Mouse (Mus musculus) kidney, postnatal 36 days (tissue): ENCODE data around the gene Tmem164.

Experiments
- DNase-seq, 2 experiments: peaks; one replicate each; pipeline ENCODE4 v3.0.0; 2021 to 2022; ENCODE audit warnings: mixed read lengths in 2 of 2

Gene Tmem164

GRCm38 (mm10) chrX:142693256-142693655 is 12.1 kb downstream of the Tmem164 start:
- DNase-seq, result no peak

- no peak for DNase-seq
These were observed 13.1 kb downstream of the Tmem164 start for GRCm38 (mm10) chrX:142694338-142694737.

GRCm38 (mm10) chrX:142694856-142695255 is 13.7 kb downstream of the Tmem164 start:
- no peak for DNase-seq

DNA sequence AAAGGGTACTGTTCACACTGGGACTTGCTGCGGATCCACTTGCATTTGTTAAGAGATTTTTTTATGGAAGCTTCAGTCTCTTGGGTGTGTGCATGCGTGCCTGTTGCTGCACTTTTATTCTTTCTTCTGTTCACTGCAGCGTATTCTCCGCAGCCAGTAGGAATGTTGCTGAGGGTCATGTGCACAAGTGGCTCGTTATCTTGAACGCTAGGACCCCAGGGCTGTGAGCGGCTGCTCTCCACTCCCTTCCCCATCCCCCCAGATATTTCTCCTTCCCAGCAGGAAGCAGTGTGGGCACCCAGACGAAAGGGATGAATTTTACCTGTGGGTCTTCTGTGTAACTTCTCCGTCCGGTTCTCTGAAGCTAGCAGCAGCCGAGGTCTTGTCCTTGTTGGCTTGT is 15.6 kb downstream of the Tmem164 start:
- DNase-seq, result no peak

DNA sequence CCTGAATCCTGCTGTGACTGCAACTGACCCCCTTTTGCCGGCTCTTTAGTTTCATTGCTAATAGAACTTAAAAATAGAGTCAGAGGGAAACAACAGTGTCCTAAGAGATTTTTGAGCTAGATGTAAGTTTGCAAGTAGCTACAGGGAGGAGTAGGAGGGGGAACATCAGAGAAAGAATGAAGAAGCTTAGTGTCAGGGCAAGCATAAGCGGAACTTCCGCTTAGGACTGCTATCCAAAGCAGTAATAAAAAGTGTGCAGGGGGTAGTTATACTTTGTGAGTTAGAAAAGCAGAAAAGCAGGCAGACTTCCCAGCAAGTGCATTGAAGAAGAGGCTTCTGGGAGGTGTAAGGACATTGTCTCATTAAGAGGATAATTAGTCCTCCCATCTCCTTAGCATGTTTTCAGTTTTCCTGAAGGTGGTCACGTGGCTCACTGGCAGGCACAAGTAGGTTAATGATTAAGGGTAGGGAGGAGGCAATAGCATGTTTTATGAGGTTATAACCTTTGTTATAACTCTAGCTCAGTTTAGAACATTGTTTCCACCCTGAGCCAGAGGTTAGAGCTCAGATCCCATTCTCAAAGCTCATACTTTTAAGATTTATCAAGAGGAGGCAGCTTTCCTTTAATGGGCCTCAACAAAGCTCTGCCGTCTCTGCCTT is 16.5 kb downstream of the Tmem164 start:
- peak; percentile 62 to 63 for DNase-seq

DNA sequence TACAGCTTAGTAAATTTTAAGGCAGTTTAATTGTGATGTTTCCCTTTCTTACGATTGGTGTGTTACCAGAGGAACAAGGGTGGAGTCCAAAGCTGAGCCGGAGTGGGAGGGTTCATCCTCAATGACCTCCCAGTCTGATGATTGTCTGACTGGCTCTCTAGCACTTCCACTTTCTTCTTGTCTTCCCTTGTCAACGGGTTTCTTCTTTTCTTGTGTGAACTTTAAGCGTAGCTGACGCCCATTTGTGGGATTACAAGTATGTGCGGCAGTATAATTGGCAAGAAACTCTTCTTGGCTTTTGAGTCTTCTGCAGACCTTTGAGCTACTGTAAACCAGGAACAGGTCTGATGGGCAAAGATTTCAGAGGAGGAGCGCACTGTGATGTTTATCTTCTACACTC is 17.0 kb downstream of the Tmem164 start:
- DNase-seq, result peak; percentile 28 to 40

- no peak for DNase-seq
These were observed 20.9 kb downstream of the Tmem164 start for GRCm38 (mm10) chrX:142702094-142702493.

GRCm38 (mm10) chrX:142702566-142702965 is 21.4 kb downstream of the Tmem164 start:
- DNase-seq, result peak; percentile 34 to 37

GRCm38 (mm10) chrX:142703953-142704352 is 22.7 kb downstream of the Tmem164 start:
- DNase-seq, result no peak

DNA sequence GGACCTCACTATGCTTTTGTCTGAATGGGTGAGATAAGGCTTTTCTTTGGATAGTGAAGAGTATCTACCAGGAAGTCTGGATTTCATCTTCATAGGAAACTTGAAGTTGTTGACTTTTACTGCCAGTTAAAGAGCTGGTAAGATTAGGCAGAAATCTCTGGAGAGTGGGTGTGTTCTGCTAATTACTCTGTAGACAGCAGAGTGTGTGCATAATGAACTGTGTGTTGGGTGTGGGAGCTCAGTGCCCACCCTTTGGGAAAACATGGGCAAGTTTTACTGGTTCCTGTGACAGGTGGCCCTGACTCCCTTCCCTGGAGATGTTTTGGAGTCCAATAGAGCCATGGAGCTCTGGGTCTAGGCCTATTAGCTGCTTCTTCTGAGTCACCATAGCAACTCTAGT is 27.1 kb downstream of the Tmem164 start:
- no peak for DNase-seq

DNA sequence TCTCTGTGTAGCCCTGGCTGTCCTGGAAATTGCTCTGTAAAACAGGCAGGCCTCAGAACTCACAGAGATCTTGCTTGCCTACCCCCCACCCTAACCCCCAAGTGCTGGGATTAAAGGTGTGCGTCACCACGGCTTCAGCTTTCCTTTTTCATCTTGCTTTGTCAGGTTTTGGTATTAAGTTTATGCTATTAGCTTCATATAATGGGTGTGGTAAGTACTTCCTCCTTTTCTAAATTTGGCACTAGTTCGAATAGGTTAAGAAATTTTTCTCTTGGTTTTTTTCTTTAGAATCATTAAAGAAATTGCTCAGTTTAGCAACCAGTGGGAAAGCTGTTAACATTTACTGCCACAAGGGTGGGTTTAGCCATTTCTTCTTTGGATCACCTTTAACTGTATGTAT is 34.8 kb downstream of the Tmem164 start:
- DNase-seq, result no peak

GRCm38 (mm10) chrX:142717958-142718478 is 36.8 kb downstream of the Tmem164 start:
- no peak for DNase-seq

- DNase-seq, result no peak
These were observed 37.6 kb downstream of the Tmem164 start for GRCm38 (mm10) chrX:142718759-142719158.

DNA sequence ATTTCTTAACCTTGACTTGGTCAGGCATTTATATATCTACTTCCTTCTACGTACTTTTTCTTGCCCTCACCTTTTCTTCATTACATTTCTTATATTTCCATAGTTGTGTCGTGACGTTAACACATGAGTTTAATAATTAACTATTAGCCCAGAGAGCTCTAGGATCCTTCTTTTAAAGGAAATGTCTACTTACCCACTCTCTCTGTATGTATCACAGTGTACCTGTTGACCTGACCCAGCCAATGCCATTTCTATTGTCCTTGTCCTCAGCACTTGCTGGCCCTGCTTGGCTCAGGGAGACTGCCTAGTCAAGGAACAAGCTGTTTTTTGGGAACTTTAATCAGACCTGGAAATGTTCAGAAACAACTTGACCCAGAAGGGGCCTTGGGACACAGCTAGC is 40.7 kb downstream of the Tmem164 start:
- DNase-seq, result no peak

DNA sequence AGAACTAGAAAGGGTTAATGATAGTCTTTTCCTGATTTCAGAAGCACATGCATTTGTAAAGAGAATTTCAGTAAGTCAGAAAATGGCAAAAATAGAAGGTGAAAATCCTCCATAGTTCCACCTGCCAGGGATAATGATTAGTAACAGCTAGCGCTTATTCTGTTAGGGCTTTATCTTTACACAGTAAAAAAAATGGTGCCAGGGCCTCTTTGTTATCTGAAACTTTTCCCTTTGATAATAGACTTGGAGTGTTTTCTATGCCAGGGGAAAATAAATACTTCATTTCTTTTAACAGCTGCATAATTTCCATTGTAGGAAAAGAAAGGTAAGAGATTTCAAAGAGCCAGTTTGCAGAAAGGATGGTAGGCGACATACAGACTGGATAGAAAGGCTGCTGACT is 43.0 kb downstream of the Tmem164 start:
- no peak for DNase-seq

DNA sequence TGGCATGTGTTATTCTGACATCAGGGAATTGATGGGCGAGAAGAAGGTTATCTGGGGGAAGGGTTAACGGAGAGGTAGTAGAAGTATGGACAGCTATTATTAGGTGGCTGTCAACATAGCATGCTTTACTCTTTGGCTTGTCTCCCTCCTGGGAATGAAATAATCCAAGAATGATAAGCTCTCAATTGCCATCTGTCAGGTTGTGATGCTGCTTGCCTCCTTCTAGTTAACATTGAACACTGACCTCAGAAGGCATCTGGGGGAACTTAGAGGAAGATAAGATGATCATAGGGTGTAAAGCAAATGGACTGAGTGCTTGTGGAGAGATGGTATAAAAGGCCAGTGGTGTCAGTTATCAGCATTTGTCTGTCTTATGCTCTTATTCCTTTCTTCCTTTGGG is 44.4 kb downstream of the Tmem164 start:
- DNase-seq, result no peak

GRCm38 (mm10) chrX:142726311-142726710 is 45.1 kb downstream of the Tmem164 start:
- DNase-seq, result no peak

DNA sequence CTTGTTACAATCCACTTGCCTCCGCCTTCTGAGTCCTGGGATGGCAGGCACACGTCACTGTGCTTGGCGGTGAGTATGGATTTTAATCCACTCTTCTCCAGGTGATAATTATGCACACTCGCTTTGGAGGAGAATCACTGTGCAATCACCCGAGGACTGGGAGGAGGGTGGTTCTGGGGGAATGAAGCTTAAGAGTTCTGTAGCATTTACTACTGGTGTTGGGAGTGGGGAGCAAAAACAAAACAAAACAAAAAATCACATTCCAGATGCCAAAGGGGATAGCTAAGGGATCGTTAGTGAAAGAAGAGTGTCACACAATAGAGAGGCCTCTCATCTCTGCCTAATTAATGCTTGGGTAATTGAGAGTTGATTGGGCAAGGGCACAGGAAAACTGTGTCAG is 46.6 kb downstream of the Tmem164 start:
- DNase-seq, result no peak

DNA sequence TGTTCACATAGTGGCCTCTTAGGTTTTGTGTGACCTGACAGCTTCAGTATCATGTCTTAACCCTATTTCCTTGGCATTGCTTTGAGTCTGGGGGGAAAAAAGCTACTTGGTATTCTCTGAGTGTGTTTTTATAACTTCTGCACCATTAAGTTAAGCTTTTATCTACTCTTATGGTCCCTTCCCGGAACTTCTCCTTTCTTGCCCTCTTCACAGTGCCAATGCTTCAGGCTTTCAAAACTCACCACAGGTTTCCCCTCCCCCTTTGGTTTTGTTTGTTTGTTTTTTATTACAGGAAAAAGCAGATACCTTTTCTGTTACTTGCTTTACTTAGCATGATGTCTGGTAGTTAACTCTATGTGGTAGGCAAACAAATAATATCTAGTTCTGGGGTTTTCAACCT is 47.8 kb downstream of the Tmem164 start:
- DNase-seq, result no peak

GRCm38 (mm10) chrX:142729482-142729881 is 48.3 kb downstream of the Tmem164 start:
- DNase-seq, result no peak

DNA sequence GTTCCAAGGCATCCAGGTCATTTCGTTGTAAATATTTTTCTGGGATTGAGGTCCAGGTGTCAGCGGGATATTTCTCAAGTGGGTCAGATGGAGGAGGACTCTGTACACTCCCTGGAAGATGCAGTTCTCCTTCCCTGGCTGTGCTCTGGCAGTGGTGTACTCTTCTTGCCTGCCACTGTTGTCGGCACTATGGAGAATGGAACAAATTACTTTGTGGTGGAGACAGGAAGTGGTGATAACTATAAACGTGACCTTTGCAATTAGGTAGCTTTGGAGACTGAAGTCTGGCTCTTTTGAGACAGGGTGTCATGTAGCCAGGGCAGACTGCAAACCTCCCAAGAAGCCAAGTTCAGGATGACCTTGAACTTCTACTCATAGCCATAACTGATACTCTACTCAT is 55.9 kb downstream of the Tmem164 start:
- no peak for DNase-seq

DNA sequence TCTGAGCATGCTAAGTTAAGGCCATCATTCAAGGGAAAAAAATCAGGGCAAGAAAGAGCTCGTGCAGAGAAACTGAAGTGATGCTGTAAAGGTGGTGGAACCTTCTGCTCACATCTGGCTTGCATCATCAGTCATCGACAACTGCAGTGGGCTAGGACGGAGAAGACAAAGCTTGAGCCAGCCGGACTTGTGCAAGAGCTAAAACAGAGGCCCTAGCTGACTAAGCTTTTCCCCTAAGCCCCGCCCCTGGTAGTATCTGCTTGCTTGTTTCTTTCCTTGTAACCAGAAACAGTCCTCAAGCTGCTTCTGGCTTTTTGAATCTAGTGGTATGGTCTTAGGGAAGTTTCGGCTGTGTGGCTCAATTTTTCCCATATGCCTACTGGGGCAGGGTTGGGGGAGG is 56.5 kb downstream of the Tmem164 start:
- DNase-seq, result peak in 1 of 2 experiments; percentile 7

DNA sequence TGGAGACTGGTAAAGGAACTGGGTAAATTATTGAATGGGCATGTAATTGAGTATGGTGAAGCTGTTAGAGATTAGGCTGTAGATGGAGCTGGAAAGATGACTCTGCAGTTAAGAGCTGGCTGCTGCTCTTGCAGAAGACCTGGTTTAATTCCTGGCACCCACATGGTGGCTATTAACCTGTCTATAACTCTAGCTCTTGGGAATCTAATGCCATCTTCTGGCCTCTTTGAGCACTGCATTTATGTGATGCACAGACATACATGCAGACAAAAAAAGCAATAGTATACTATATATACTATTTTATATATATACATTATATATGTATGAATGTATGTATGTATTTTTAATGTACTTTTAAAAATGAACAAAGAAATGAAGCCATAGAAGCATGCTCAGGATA is 66.2 kb downstream of the Tmem164 start:
- peak in 1 of 2 experiments; percentile 3 for DNase-seq

DNA sequence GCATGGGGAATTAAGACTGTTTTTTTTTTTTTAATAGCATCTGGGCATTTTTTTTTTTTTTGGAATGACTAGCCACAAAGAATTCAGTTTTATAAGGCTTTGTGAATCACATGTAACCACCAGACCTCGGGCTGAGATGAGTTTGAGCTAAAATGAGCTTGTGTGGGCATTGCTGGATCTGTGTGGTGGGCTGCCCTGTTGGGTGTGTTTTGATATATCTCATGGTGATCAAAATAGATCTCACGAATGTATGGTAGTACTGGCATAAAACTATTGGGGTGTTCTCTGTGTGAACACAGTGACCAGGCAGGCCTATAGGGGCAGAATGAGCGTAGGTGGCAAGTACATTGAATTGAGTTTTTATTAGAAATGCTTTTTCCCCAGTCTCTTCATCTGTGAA is 67.4 kb downstream of the Tmem164 start:
- DNase-seq, result no peak

DNA sequence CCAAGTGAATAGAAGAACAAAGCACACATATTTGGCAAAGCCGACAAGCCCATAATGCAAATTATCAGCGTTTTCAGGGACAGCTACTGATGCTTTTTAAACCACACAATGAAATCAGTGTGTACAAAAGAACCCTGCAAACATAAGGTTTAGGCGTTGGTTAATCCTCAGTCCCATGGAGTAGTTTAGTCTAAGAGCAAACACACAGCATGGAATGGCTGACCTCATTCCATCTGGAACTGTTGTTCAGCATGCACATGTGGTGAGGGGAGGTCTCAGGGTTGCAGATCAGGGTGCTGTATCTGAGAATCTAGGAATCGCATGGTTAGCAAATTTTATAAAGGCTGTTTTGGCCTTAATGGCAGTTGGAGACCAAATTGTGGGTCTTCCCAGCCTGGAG is 69.6 kb downstream of the Tmem164 start:
- no peak for DNase-seq
